Mouse (Mus musculus) hindbrain, postnatal 0 days (tissue): ENCODE results near the gene Pds5a. TPM values are rescaled to one million over a fixed set of nuclear protein-coding genes. Genes with fewer than 3 reads are reported as not detected.

Source experiments
- ATAC-seq: fragments of 200-750 bp; cut with Nextera tagmentation; 2 replicates; pipeline ENCODE4 v1.8.0; 2017; ENCODE audit warnings: mild to moderate bottlenecking, moderate TSS enrichment, moderate library complexity
- DNase-seq: peaks from one replicate; pipeline ENCODE4 v3.0.0-alpha.2; 2015; ENCODE audit warnings: low spot score
- H3K27ac ChIP-seq: fragments of 300-500 bp; sonication (generic); 2 replicates; pipeline ENCODE4 v1.5.1; 2014; ENCODE audit warnings: mild to moderate bottlenecking
- H3K27me3 ChIP-seq: fragments of 300-500 bp; sonication (generic); 2 replicates; pipeline ENCODE4 v1.6.1; 2014; ENCODE audit warnings: low read length, mixed read lengths; ENCODE audit not compliant: insufficient read depth
- H3K36me3 ChIP-seq: fragments of 300-500 bp; sonication (generic); 2 replicates; pipeline ENCODE4 v1.6.1; 2014; ENCODE audit warnings: low read length, mixed read lengths; ENCODE audit not compliant: insufficient read depth
- H3K4me1 ChIP-seq: fragments of 300-500 bp; sonication (generic); 2 replicates; pipeline ENCODE4 v1.6.1; 2014; ENCODE audit warnings: antibody characterized with exemption, low read length, mixed read lengths; ENCODE audit not compliant: insufficient read depth
- H3K4me2 ChIP-seq: fragments of 300-500 bp; sonication (generic); 2 replicates; pipeline ENCODE4 v1.6.1; 2014; ENCODE audit warnings: low read depth, mild to moderate bottlenecking, low read length, moderate library complexity, mixed read lengths
- H3K4me3 ChIP-seq: fragments of 300-500 bp; sonication (generic); 2 replicates; pipeline ENCODE4 v1.5.1; 2014; ENCODE audit warnings: low read length
- H3K9ac ChIP-seq: fragments of 300-500 bp; sonication (generic); replicated peaks from 2 replicates; pipeline ENCODE4 v1.6.1; 2014; ENCODE audit warnings: mild to moderate bottlenecking, low read length, moderate library complexity, mixed read lengths
- H3K9me3 ChIP-seq: fragments of 300-500 bp; sonication (generic); 2 replicates; pipeline ENCODE4 v1.6.1; 2016; ENCODE audit warnings: low read length, mixed read lengths
- CTCF ChIP-seq: IDR thresholded peaks from 2 replicates; pipeline ENCODE4 v1.5.1; 2016; ENCODE audit warnings: antibody characterized with exemption, control low read depth, low read depth
- WGBS: fragments of 180-500 bp; shearing (Covaris S2); extraction: QIAGEN DNeasy Blood & Tissue Kit; methylation state at CpG from one replicate; pipeline ENCODE4 v1.1.7; 2014; 5-methylcytosine and 5-hydroxymethylcytosine counted together
- polyA plus RNA-seq: library from polyadenylated mRNA; unstranded; fragments of >200 nt; fragmentation: Nextera tagmentation; extraction: Ambion mirVana; gene quantifications from 2 replicates; pipeline ENCODE4 v1.2.1, GENCODE M21; 2015
- total RNA-seq: library from RNA; depleted of rRNA; stranded (reverse); fragments of >200 nt; gene quantifications from 2 replicates; pipeline ENCODE4 v1.2.3, GENCODE M21; 2014

Pds5a gene
- total and polyA plus RNA-seq, 2 experiments from 2014 or later = 24.9 to 75.5 TPM

GRCm38 (mm10) chr5:65610541-65610940 lies 87.5 kb downstream of the Pds5a start:
- H3K4me1 ChIP-seq = no peaks in the 10 kb centered on the region
- H3K27ac ChIP-seq = no peak overlapping the region
- H3K36me3 ChIP-seq = peaks cover 8% of the 10 kb centered on the region
- no peaks in the 10 kb centered on the region for H3K27me3 ChIP-seq
- H3K4me2 ChIP-seq = no peak overlapping the region
- no peak overlapping the region for H3K9ac ChIP-seq
- no peaks in the 10 kb centered on the region for H3K9me3 ChIP-seq
- ATAC-seq = no peak
- no peak for TF ChIP-seq CTCF
- no peak overlapping the region for H3K4me3 ChIP-seq
- no peak for DNase-seq
- 77% methylated on average over 4 of the region's 4 CpGs for WGBS

- Histone ChIP-seq H3K4me1 (no peaks in the 10 kb centered on the region), H3K9me3 (no peaks in the 10 kb centered on the region), H3K27me3 (no peaks in the 10 kb centered on the region), H3K4me3 (no peak overlapping the region), H3K27ac (no peak overlapping the region), H3K9ac (no peak overlapping the region), H3K36me3 (peaks cover 2% of the 10 kb centered on the region), H3K4me2 (no peak overlapping the region)
- ATAC-seq (no peak), DNase-seq (no peak)
- WGBS = 86% methylated on average over 5 of the region's 5 CpGs
- no peak for TF ChIP-seq CTCF
Measured at GRCm38 (mm10) chr5:65609769-65610168, 88.3 kb downstream of the Pds5a start.

- Histone ChIP-seq H3K27me3 (no peaks in the 10 kb centered on the region), H3K27ac (no peak overlapping the region), H3K36me3 (no peaks in the 10 kb centered on the region; the same call in 1 of the 2 replicates), H3K9me3 (no peaks in the 10 kb centered on the region), H3K4me3 (no peak overlapping the region), H3K9ac (no peak overlapping the region), H3K4me1 (no peaks in the 10 kb centered on the region), H3K4me2 (no peak overlapping the region)
- DNase-seq = no peak
- no peak for TF ChIP-seq CTCF
- 100% methylated on average over 1 of the region's 1 CpGs for WGBS
- ATAC-seq = no peak
Measured at GRCm38 (mm10) chr5:65606820-65607219, 91.3 kb downstream of the Pds5a start.

- ATAC-seq = no peak
- Histone ChIP-seq H3K4me1 (no peaks in the 10 kb centered on the region), H3K36me3 (peaks cover 1% of the 10 kb centered on the region; the same call in 1 of the 2 replicates), H3K4me2 (no peak overlapping the region), H3K9me3 (no peaks in the 10 kb centered on the region), H3K4me3 (no peak overlapping the region), H3K27ac (no peak overlapping the region), H3K9ac (no peak overlapping the region), H3K27me3 (no peaks in the 10 kb centered on the region)
- DNase-seq = no peak
- 92% methylated on average over 7 of the region's 7 CpGs for WGBS
- TF ChIP-seq CTCF = no peak
Measured at GRCm38 (mm10) chr5:65599681-65600080, 98.4 kb downstream of the Pds5a start.

GRCm38 (mm10) chr5:65592421-65592820 lies 105.7 kb downstream of the Pds5a start:
- Histone ChIP-seq H3K4me2 (no peak overlapping the region), H3K36me3 (peaks cover 10% of the 10 kb centered on the region; the same call in 1 of the 2 replicates), H3K27me3 (no peaks in the 10 kb centered on the region), H3K9me3 (no peaks in the 10 kb centered on the region), H3K9ac (no peak overlapping the region), H3K4me3 (no peak overlapping the region), H3K4me1 (no peaks in the 10 kb centered on the region), H3K27ac (no peak overlapping the region)
- WGBS = 87% methylated on average over 2 of the region's 2 CpGs
- DNase-seq = no peak
- no peak for ATAC-seq
- TF ChIP-seq CTCF = no peak

- Histone ChIP-seq H3K9me3 (no peaks in the 10 kb centered on the region), H3K27ac (no peak overlapping the region), H3K27me3 (no peaks in the 10 kb centered on the region), H3K4me2 (no peak overlapping the region), H3K4me1 (no peaks in the 10 kb centered on the region), H3K36me3 (peaks cover 10% of the 10 kb centered on the region; the same call in 1 of the 2 replicates), H3K9ac (no peak overlapping the region), H3K4me3 (no peak overlapping the region)
- no peak for ATAC-seq
- 93% methylated on average over 1 of the region's 1 CpGs for WGBS
- no peak for TF ChIP-seq CTCF
- no peak for DNase-seq
Measured at GRCm38 (mm10) chr5:65590199-65590598, 107.9 kb downstream of the Pds5a start.

- ATAC-seq (no peak), DNase-seq (no peak)
- Histone ChIP-seq H3K27ac (no peak overlapping the region), H3K4me3 (no peak overlapping the region), H3K9me3 (no peaks in the 10 kb centered on the region), H3K4me2 (no peak overlapping the region), H3K27me3 (no peaks in the 10 kb centered on the region), H3K36me3 (no peaks in the 10 kb centered on the region), H3K4me1 (no peaks in the 10 kb centered on the region), H3K9ac (no peak overlapping the region)
- no peak for TF ChIP-seq CTCF
- 91% methylated on average over 5 of the region's 5 CpGs for WGBS
Measured at GRCm38 (mm10) chr5:65586291-65586690, 111.8 kb downstream of the Pds5a start.
